Mouse (Mus musculus) MEL (cell line): ENCODE results near the gene Pip5k1b. TPM values are rescaled to one million over a fixed set of nuclear protein-coding genes. Genes with fewer than 3 reads are reported as not detected.

Source experiments
- DNase-seq: peaks from one replicate; pipeline ENCODE4 v3.0.0; 2011; ENCODE audit warnings: low read depth, low spot score
- H3K27ac ChIP-seq: 2 replicates; pipeline ENCODE4 v1.5.1; 2012; ENCODE audit warnings: low read depth, mild to moderate bottlenecking, control low read depth, low read length, moderate library complexity; ENCODE audit not compliant: control insufficient read depth
- H3K27me3 ChIP-seq, 2 experiments: fragments of 150-350 bp in 1 of 2; sonication (generic) in 1 of 2; 2 replicates each; pipeline ENCODE4 v1.6.1; 2012; ENCODE audit warnings: low read length in 2 of 2, mild to moderate bottlenecking in 2 of 2, improper control_type of control experiment in 1 of 2, moderate library complexity in 1 of 2; ENCODE audit not compliant: insufficient read depth in 2 of 2, control insufficient read depth in 1 of 2
- H3K36me3 ChIP-seq, 2 experiments: 2 replicates each; pipeline ENCODE4 v1.6.1; 2012 to 2014; ENCODE audit warnings: low read length in 2 of 2, improper control_type of control experiment in 1 of 2, inconsistent platforms in 1 of 2, mild to moderate bottlenecking in 1 of 2; ENCODE audit not compliant: insufficient read depth in 2 of 2, control insufficient read depth in 1 of 2
- H3K4me1 ChIP-seq, 2 experiments: fragments of 150-350 bp in 1 of 2; sonication (generic) in 1 of 2; 2 replicates each; pipeline ENCODE4 v1.6.1; 2012; ENCODE audit warnings: low read length in 2 of 2, improper control_type of control experiment in 1 of 2, mild to moderate bottlenecking in 1 of 2; ENCODE audit not compliant: insufficient read depth in 2 of 2, control insufficient read depth in 1 of 2
- H3K4me3 ChIP-seq, 2 experiments: fragments of 150-350 bp in 1 of 2; sonication (generic) in 1 of 2; 2 replicates each; pipeline ENCODE4 v1.5.1; 2012; ENCODE audit warnings: low read depth in 2 of 2, low read length in 2 of 2, mild to moderate bottlenecking in 2 of 2, moderate library complexity in 2 of 2, control low read depth in 1 of 2, improper control_type of control experiment in 1 of 2; ENCODE audit not compliant: control insufficient read depth in 1 of 2, insufficient read depth in 1 of 2
- H3K79me2 ChIP-seq: 2 replicates; pipeline ENCODE4 v1.6.1; 2012; ENCODE audit warnings: mild to moderate bottlenecking, low read length, moderate library complexity; ENCODE audit not compliant: control insufficient read depth, poor library complexity, insufficient read depth
- H3K9ac ChIP-seq: 2 replicates; pipeline ENCODE4 v1.6.1; 2012; ENCODE audit warnings: low read depth, mild to moderate bottlenecking, control low read depth, low read length, moderate library complexity; ENCODE audit not compliant: control insufficient read depth, poor library complexity, severe bottlenecking
- H3K9me3 ChIP-seq: fragments of 150-350 bp; sonication (generic); replicated peaks from 2 replicates; pipeline ENCODE4 v1.6.1; 2012; ENCODE audit warnings: mild to moderate bottlenecking, low read length, improper control_type of control experiment, moderate library complexity; ENCODE audit not compliant: insufficient read depth
- JUND ChIP-seq: IDR thresholded peaks from 2 replicates; pipeline ENCODE4 v1.6.1; 2011; ENCODE audit warnings: low read depth, mild to moderate bottlenecking, improper control_type of control experiment, low read length
- KAT2A ChIP-seq: conservative IDR thresholded peaks from 2 replicates; pipeline ENCODE4 v1.6.1; 2012; ENCODE audit warnings: low read depth, low read length, improper control_type of control experiment, inconsistent platforms
- MAFK ChIP-seq: IDR thresholded peaks from 2 replicates; pipeline ENCODE4 v1.6.1; 2011; ENCODE audit warnings: low read depth, mild to moderate bottlenecking, low read length, improper control_type of control experiment, borderline replicate concordance
- MYB ChIP-seq: IDR thresholded peaks from 2 replicates; pipeline ENCODE4 v1.6.1; 2011; ENCODE audit warnings: mild to moderate bottlenecking, low read depth, low read length, improper control_type of control experiment
- MYC ChIP-seq: IDR thresholded peaks from 2 replicates; pipeline ENCODE4 v1.6.1; 2011; ENCODE audit warnings: low read depth, mild to moderate bottlenecking, low read length, improper control_type of control experiment, moderate library complexity
- TBP ChIP-seq: IDR thresholded peaks from 2 replicates; pipeline ENCODE4 v1.8.0; 2011; ENCODE audit warnings: low read depth, low read length, improper control_type of control experiment
- TCF12 ChIP-seq: IDR thresholded peaks from 2 replicates; pipeline ENCODE4 v1.6.1; 2014; ENCODE audit warnings: low read depth, mild to moderate bottlenecking, inconsistent platforms, low read length, improper control_type of control experiment, moderate library complexity
- USF1 ChIP-seq: IDR thresholded peaks from 2 replicates; pipeline ENCODE4 v1.6.1; 2014; ENCODE audit warnings: low read depth, mild to moderate bottlenecking, inconsistent platforms, low read length, improper control_type of control experiment, moderate library complexity
- ZC3H11A ChIP-seq: IDR thresholded peaks from 2 replicates; pipeline ENCODE4 v1.6.1; 2012; ENCODE audit warnings: low read depth, mild to moderate bottlenecking, inconsistent platforms, low read length, improper control_type of control experiment
- ZMIZ1 ChIP-seq: IDR thresholded peaks from 2 replicates; pipeline ENCODE4 v1.6.1; 2012; ENCODE audit warnings: low read depth, mild to moderate bottlenecking, inconsistent platforms, low read length, improper control_type of control experiment, moderate library complexity
- polyA plus RNA-seq, 2 experiments: library from polyadenylated mRNA; stranded (reverse) in 1 of 2; unstranded in 1 of 2; fragments of >175 nt in 1 of 2; fragments of >200 nt in 1 of 2; gene quantifications; 2 replicates each; pipeline versions ENCODE4 v1.2.1 to v1.2.4; 2012; ENCODE audit warnings: low replicate concordance in 2 of 2, low read depth in 1 of 2; ENCODE audit not compliant: insufficient read length in 2 of 2, insufficient read depth in 1 of 2, missing spikeins in 1 of 2
- total RNA-seq: library from RNA; depleted of rRNA; stranded (reverse); fragments of 300-350 nt; gene quantifications from 2 replicates; pipeline ENCODE4 v1.2.3, GENCODE M21; 2012

Gene Pip5k1b
- total and polyA plus RNA-seq, 3 experiments, result 3.4 to 10.0 TPM; not detected in 1

DNA sequence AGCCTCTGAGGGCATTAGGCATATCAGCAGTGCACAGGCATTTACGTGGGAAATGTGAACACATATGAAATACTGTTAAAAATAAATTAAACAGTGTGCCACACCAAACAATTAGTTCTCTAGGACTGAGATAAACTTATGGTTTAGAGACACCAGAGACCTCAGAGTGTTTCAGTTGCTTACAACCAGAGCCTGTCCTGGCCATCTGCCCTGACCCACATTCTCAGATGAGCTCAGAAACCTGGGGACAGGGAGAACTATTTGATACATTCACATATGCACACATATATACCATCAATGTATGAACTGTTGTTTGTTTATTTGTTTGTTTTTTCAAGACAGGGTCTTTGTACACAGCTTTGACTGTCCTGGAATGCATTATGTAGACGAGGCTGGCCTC, 161.8 kb downstream of the Pip5k1b start:
- TF ChIP-seq TCF12 (no peak), TBP (no peak), KAT2A (no peak), MYB (no peak)
- Histone ChIP-seq H3K9ac (no peak overlapping the region), H3K4me3 (no peak overlapping the region), H3K27me3 (no peaks in the 10 kb centered on the region), H3K4me1 (no peaks in the 10 kb centered on the region), H3K27ac (no peak overlapping the region), H3K79me2 (no peaks in the 10 kb centered on the region), H3K36me3 (no peaks in the 10 kb centered on the region), H3K9me3 (no peaks in the 10 kb centered on the region)
- no peak for DNase-seq

DNA sequence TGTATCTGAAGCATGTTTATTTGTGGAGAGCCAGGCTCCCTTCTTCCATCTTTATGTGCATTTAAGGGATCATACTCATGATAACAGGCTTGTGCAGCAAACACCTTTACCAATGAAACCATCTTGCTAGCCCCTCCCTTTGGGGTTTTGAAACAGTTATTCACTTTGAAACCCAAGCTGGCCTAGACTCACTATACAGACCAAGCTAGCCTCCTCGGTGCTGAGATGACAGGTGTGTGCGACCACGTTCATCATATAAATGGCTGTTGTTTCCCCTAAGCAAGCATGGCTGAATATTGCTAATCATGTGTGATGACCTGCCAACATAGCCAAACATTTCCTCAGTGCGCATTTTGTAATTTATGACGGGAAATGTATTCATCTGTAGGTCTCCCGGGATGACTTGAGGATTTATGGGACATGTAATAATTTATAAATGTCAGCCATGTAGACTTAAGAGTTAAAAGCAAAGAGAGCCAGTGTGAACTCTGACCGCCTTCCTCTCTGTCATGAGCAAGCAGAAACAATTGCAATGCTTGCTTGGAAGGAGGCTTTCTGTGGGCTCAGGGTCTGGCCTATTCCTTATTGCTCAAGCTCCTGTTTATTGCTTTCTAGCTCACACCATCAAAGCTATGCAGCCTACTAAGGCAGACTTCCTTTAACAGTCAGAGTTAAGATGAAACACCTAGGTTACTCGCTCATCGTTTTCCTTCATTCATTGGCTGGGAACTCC, 164.0 kb downstream of the Pip5k1b start:
- TF ChIP-seq ZMIZ1 (no peak), JUND (no peak), MAFK (no peak), MYC (no peak)
- TF ChIP-seq, all 39 proteins: peak for 0

DNA sequence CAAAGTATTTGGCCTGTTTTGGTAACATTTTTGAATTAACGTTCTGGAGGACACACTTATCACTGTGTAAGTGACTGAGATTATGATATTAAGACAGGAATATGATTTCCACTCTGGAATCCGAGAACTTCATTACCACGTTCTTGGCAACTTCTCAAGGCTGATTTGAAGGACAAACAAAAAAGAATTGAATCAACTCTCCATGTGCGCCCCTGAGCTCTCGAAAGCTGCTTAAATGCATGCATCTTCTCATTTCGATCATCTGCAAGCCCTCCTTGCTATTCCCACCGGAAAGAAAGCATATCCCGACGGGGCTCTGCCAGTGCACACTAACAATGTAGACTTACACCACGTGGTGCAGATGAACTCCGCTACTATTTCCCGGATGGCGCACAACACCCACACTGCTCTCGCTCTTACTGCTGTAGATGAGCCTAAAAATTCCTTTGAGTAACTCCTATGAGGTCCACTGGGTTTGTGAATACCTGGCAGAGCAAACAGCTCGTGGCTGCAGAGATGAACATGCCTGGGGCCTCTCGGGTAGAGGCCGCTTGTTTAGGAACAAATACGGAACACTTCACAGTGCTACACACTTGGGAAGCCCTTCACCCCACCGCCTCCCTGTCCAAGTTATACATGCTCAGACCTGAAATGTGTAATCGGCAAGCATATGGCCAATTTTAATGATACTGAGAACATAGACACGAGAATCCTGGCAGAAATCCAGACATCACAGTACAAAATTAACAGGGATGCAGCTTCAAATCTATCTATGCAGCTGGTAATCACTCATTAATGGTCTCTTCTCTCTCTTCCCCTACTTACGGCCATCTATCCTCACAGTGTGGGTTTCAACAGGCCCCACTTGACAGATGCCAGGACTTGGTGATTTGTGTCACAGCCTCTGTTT, 168.5 kb downstream of the Pip5k1b start:
- H3K27me3 ChIP-seq, result no peaks in the 10 kb centered on the region
- peaks cover 0 to 8% of the 10 kb centered on the region in 2 experiments; a peak in 2 of 4 replicates for H3K36me3 ChIP-seq
- H3K4me1 ChIP-seq, result peaks cover 3 to 7% of the 10 kb centered on the region in 2 experiments; a peak in 2 of 4 replicates
- no peak for TF ChIP-seq ZC3H11A
- TF ChIP-seq USF1, result no peak
- H3K27ac ChIP-seq, result no peak overlapping the region
- DNase-seq, result no peak
- H3K79me2 ChIP-seq, result no peaks in the 10 kb centered on the region
- no peak overlapping the region for H3K9ac ChIP-seq
- no peaks in the 10 kb centered on the region for H3K9me3 ChIP-seq
- no peak overlapping the region for H3K4me3 ChIP-seq

More for the DNA sequence above, 164.0 kb downstream of the Pip5k1b start:
- no peaks in the 10 kb centered on the region for H3K4me1 ChIP-seq
- no peak overlapping the region for H3K4me3 ChIP-seq
- no peak overlapping the region for H3K9ac ChIP-seq
- H3K36me3 ChIP-seq, result no peaks in the 10 kb centered on the region
- H3K27ac ChIP-seq, result no peak overlapping the region
- no peaks in the 10 kb centered on the region for H3K27me3 ChIP-seq
- H3K79me2 ChIP-seq, result no peaks in the 10 kb centered on the region
- no peak for DNase-seq
- no peaks in the 10 kb centered on the region for H3K9me3 ChIP-seq
